Mouse (Mus musculus) limb, embryonic 14.5 days (tissue): ENCODE results near the gene 2410015M20Rik. TPM values are rescaled to one million over a fixed set of nuclear protein-coding genes. Genes with fewer than 3 reads are reported as not detected.

Experiments used
- ATAC-seq: fragments of 200-750 bp; cut with Nextera tagmentation; 2 replicates; pipeline ENCODE4 v1.8.0; 2017; ENCODE audit warnings: low read depth, moderate number of reproducible peaks, moderate TSS enrichment; ENCODE audit not compliant: low FRiP score
- DNase-seq: peaks from one replicate; pipeline ENCODE4 v3.0.0-alpha.2; 2015; ENCODE audit warnings: low spot score
- H3K27ac ChIP-seq: fragments of 300-500 bp; sonication (generic); replicated peaks from 2 replicates; pipeline ENCODE4 v1.5.1; 2014; ENCODE audit warnings: low read depth, mild to moderate bottlenecking, low read length, moderate library complexity, mixed read lengths
- H3K27me3 ChIP-seq: fragments of 300-500 bp; sonication (generic); 2 replicates; pipeline ENCODE4 v1.6.1; 2014; ENCODE audit warnings: low read length, mixed read lengths; ENCODE audit not compliant: control insufficient read depth, insufficient read depth
- H3K36me3 ChIP-seq: fragments of 300-500 bp; sonication (generic); 2 replicates; pipeline ENCODE4 v1.6.1; 2014; ENCODE audit warnings: mild to moderate bottlenecking, low read length, moderate library complexity, mixed read lengths; ENCODE audit not compliant: control insufficient read depth, insufficient read depth
- H3K4me1 ChIP-seq: fragments of 300-500 bp; sonication (generic); 2 replicates; pipeline ENCODE4 v1.6.1; 2014; ENCODE audit warnings: antibody characterized with exemption, low read length, mixed read lengths; ENCODE audit not compliant: control insufficient read depth, insufficient read depth
- H3K4me2 ChIP-seq: fragments of 300-500 bp; sonication (generic); replicated peaks from 2 replicates; pipeline ENCODE4 v1.6.1; 2014; ENCODE audit warnings: low read depth, mild to moderate bottlenecking, low read length, moderate library complexity; ENCODE audit not compliant: severe bottlenecking
- H3K4me3 ChIP-seq: fragments of 300-500 bp; sonication (generic); replicated peaks from 2 replicates; pipeline ENCODE4 v1.5.1; 2014; ENCODE audit warnings: low read length
- H3K9ac ChIP-seq: fragments of 300-500 bp; sonication (generic); 2 replicates; pipeline ENCODE4 v1.6.1; 2014; ENCODE audit warnings: mild to moderate bottlenecking, low read depth, low read length, moderate library complexity; ENCODE audit not compliant: severe bottlenecking
- H3K9me3 ChIP-seq: fragments of 300-500 bp; sonication (generic); 2 replicates; pipeline ENCODE4 v1.6.1; 2016; ENCODE audit warnings: low read length; ENCODE audit not compliant: control insufficient read depth
- POLR2A ChIP-seq: fragments of 200-500 bp; IDR thresholded peaks from 2 replicates; pipeline ENCODE4 v1.8.0; 2012; ENCODE audit warnings: inconsistent platforms, mild to moderate bottlenecking, moderate library complexity, borderline replicate concordance; ENCODE audit not compliant: insufficient read depth, insufficient read length; ENCODE audit errors: extremely low read depth
- WGBS: fragments of 180-500 bp; shearing (Covaris S2); extraction: QIAGEN DNeasy Blood & Tissue Kit; methylation state at CpG from one replicate; pipeline ENCODE4 v1.1.7; 2014; 5-methylcytosine and 5-hydroxymethylcytosine counted together
- polyA plus RNA-seq, 2 experiments: library from polyadenylated mRNA; depleted of rRNA in 1 of 2; stranded (reverse) in 1 of 2; unstranded in 1 of 2; fragments of >200 nt; fragmentation: Nextera tagmentation in 1 of 2; extraction: Ambion mirVana in 1 of 2; gene quantifications; 2 replicates each; pipeline versions ENCODE4 v1.2.1 to v1.2.3; 2012 to 2014

The 2410015M20Rik gene
- polyA plus RNA-seq, 2 experiments: 141 to 294 TPM

DNA sequence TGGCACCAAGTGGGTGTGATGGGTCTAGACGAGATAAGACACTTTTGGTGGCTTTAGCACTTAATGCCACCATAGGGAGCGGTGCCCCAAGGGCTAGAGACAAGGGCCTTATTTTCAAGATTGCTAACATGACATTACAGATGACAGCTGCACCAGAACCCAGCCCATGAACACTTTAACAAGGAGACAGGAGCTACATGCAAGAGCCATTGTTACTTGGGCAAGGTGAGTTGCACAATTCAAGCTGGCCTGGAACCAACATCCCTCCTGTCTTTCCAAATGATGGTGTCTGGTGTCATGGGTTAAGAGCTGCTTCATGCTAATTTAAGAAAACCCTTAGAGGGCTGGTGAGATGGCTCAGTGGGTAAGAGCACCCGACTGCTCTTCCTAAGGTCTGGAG, 50.2 kb downstream of the 2410015M20Rik start:
- TF ChIP-seq POLR2A: no peak
- 73% methylated on average over 3 of the region's 3 CpGs for WGBS
- ATAC-seq (no peak), DNase-seq (no peak)
- no peaks in the 10 kb centered on the region for H3K4me1 ChIP-seq
- H3K4me3 ChIP-seq: no peak overlapping the region
- no peaks in the 10 kb centered on the region for H3K27me3 ChIP-seq
- H3K27ac ChIP-seq: no peak overlapping the region
- no peak overlapping the region for H3K9ac ChIP-seq
- no peaks in the 10 kb centered on the region for H3K9me3 ChIP-seq
- no peak overlapping the region for H3K4me2 ChIP-seq
- peaks cover 36% of the 10 kb centered on the region for H3K36me3 ChIP-seq

DNA sequence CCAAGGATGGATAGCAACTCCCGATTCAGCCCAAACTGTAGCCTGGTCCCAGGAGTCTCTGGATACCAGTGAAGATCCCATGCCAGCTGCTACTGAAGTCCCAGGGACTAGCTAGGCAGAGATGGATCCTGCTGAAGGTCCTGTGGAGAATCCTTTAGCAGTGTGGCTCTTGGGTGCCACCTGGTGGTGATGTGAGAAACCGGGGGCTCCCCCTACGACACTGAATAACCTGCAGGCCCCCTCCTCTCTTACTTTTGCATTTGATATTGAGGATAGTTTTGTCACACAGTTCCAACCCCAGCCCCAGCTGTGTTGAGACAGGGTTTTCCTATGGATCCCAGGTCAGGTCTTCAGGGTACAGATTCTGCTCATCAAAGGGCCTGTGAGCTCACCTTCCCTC, 51.1 kb downstream of the 2410015M20Rik start:
- H3K27me3 ChIP-seq: no peaks in the 10 kb centered on the region
- H3K27ac ChIP-seq: no peak overlapping the region
- TF ChIP-seq POLR2A: no peak
- ATAC-seq: peak; percentile 48; the same call in 1 of the 2 replicates
- no peaks in the 10 kb centered on the region for H3K9me3 ChIP-seq
- peak; percentile 81 for DNase-seq
- H3K4me3 ChIP-seq: no peak overlapping the region
- no peak overlapping the region for H3K9ac ChIP-seq
- no peaks in the 10 kb centered on the region for H3K4me1 ChIP-seq
- 13% methylated on average over 3 of the region's 3 CpGs for WGBS
- H3K36me3 ChIP-seq: peaks cover 26% of the 10 kb centered on the region
- H3K4me2 ChIP-seq: no peak overlapping the region

Other genes with a start within 250 kb of the 2410015M20Rik start
- 483 and 667 TPM in 2 replicates for gene Ptprs, start 133.3 kb downstream of the 2410015M20Rik start, polyA plus RNA-seq (2012; rRNA removed)
- gene Ptprs, start 133.3 kb downstream of the 2410015M20Rik start, polyA plus RNA-seq (2014; fragmentation: Nextera tagmentation; extraction: Ambion mirVana): 116 and 131 TPM in 2 replicates
- gene Znrf4, start 97.3 kb downstream of the 2410015M20Rik start, polyA plus RNA-seq (2012; rRNA removed): not detected in 2 replicates
- 0.17 TPM in 1 of 2 replicates, not detected in the other for gene Znrf4, start 97.3 kb downstream of the 2410015M20Rik start, polyA plus RNA-seq (2014; fragmentation: Nextera tagmentation; extraction: Ambion mirVana)
- gene Gm20219, start 55.4 kb downstream of the 2410015M20Rik start, polyA plus RNA-seq (2012; rRNA removed): 7.7 and 8.7 TPM in 2 replicates
- 5.7 and 9.1 TPM in 2 replicates for gene Gm20219, start 55.4 kb downstream of the 2410015M20Rik start, polyA plus RNA-seq (2014; fragmentation: Nextera tagmentation; extraction: Ambion mirVana)
- gene Safb2, start 25.2 kb downstream of the 2410015M20Rik start, polyA plus RNA-seq (2012; rRNA removed): 99.9 and 133 TPM in 2 replicates
- 52.1 and 66.3 TPM in 2 replicates for gene Safb2, start 25.2 kb downstream of the 2410015M20Rik start, polyA plus RNA-seq (2014; fragmentation: Nextera tagmentation; extraction: Ambion mirVana)
- 157 and 169 TPM in 2 replicates for gene Safb, start 24.9 kb downstream of the 2410015M20Rik start, polyA plus RNA-seq (2012; rRNA removed)
- 71.8 and 83.6 TPM in 2 replicates for gene Safb, start 24.9 kb downstream of the 2410015M20Rik start, polyA plus RNA-seq (2014; fragmentation: Nextera tagmentation; extraction: Ambion mirVana)
- 2,428 and 2,960 TPM in 2 replicates for gene Rpl36, start 3.6 kb upstream of the 2410015M20Rik start, polyA plus RNA-seq (2012; rRNA removed)
- 2,222 and 2,347 TPM in 2 replicates for gene Rpl36, start 3.6 kb upstream of the 2410015M20Rik start, polyA plus RNA-seq (2014; fragmentation: Nextera tagmentation; extraction: Ambion mirVana)
- gene Lonp1, start 17.1 kb upstream of the 2410015M20Rik start, polyA plus RNA-seq (2012; rRNA removed): 76.7 and 79.4 TPM in 2 replicates
- 45.6 and 54.9 TPM in 2 replicates for gene Lonp1, start 17.1 kb upstream of the 2410015M20Rik start, polyA plus RNA-seq (2014; fragmentation: Nextera tagmentation; extraction: Ambion mirVana)
- gene Catsperd, start 18.4 kb upstream of the 2410015M20Rik start, polyA plus RNA-seq (2012; rRNA removed): 1.0 TPM in 2 replicates
- gene Catsperd, start 18.4 kb upstream of the 2410015M20Rik start, polyA plus RNA-seq (2014; fragmentation: Nextera tagmentation; extraction: Ambion mirVana): 0.48 and 0.58 TPM in 2 replicates
- gene Ranbp3, start 63.5 kb upstream of the 2410015M20Rik start, polyA plus RNA-seq (2012; rRNA removed): 139 and 154 TPM in 2 replicates
- 86.3 and 93.8 TPM in 2 replicates for gene Ranbp3, start 63.5 kb upstream of the 2410015M20Rik start, polyA plus RNA-seq (2014; fragmentation: Nextera tagmentation; extraction: Ambion mirVana)
- 251 and 322 TPM in 2 replicates for gene Ndufa11, start 108.0 kb upstream of the 2410015M20Rik start, polyA plus RNA-seq (2012; rRNA removed)
- gene Ndufa11, start 108.0 kb upstream of the 2410015M20Rik start, polyA plus RNA-seq (2014; fragmentation: Nextera tagmentation; extraction: Ambion mirVana): 469 and 480 TPM in 2 replicates
- gene Vmac, start 108.3 kb upstream of the 2410015M20Rik start, polyA plus RNA-seq (2012; rRNA removed): 23.4 and 24.1 TPM in 2 replicates
- gene Vmac, start 108.3 kb upstream of the 2410015M20Rik start, polyA plus RNA-seq (2014; fragmentation: Nextera tagmentation; extraction: Ambion mirVana): 24.1 and 25.0 TPM in 2 replicates
- gene Nrtn, start 147.8 kb upstream of the 2410015M20Rik start, polyA plus RNA-seq (2012; rRNA removed): 24.1 and 36.7 TPM in 2 replicates
- gene Nrtn, start 147.8 kb upstream of the 2410015M20Rik start, polyA plus RNA-seq (2014; fragmentation: Nextera tagmentation; extraction: Ambion mirVana): 31.9 and 36.5 TPM in 2 replicates
- 107 and 144 TPM in 2 replicates for gene Dus3l, start 155.0 kb upstream of the 2410015M20Rik start, polyA plus RNA-seq (2012; rRNA removed)
- 43.6 and 44.4 TPM in 2 replicates for gene Dus3l, start 155.0 kb upstream of the 2410015M20Rik start, polyA plus RNA-seq (2014; fragmentation: Nextera tagmentation; extraction: Ambion mirVana)
- 4.5 and 5.0 TPM in 2 replicates for gene Prr22, start 160.5 kb upstream of the 2410015M20Rik start, polyA plus RNA-seq (2012; rRNA removed)
- gene Prr22, start 160.5 kb upstream of the 2410015M20Rik start, polyA plus RNA-seq (2014; fragmentation: Nextera tagmentation; extraction: Ambion mirVana): 0.58 and 0.97 TPM in 2 replicates
- 8.2 and 12.1 TPM in 2 replicates for gene Rfx2, start 221.2 kb upstream of the 2410015M20Rik start, polyA plus RNA-seq (2012; rRNA removed)
- 4.2 and 4.5 TPM in 2 replicates for gene Rfx2, start 221.2 kb upstream of the 2410015M20Rik start, polyA plus RNA-seq (2014; fragmentation: Nextera tagmentation; extraction: Ambion mirVana)